Mouse (Mus musculus) brain, embryonic 14.5 days (tissue): ENCODE data around the gene Sept11.

Source experiments
- CTCF ChIP-seq: fragments of 200-500 bp; IDR thresholded peaks from 2 replicates; pipeline ENCODE4 v1.5.1; 2012; ENCODE audit warnings: inconsistent platforms, mild to moderate bottlenecking, moderate library complexity, borderline replicate concordance; ENCODE audit not compliant: insufficient read depth, insufficient read length; ENCODE audit errors: extremely low read depth
- POLR2A ChIP-seq: fragments of 200-500 bp; IDR thresholded peaks from 2 replicates; pipeline ENCODE4 v1.6.1; 2012; ENCODE audit warnings: mild to moderate bottlenecking, inconsistent platforms, borderline replicate concordance; ENCODE audit not compliant: poor library complexity, insufficient read depth, insufficient read length, severe bottlenecking; ENCODE audit errors: extremely low read depth

GRCm38 (mm10) chr5:93224549-93224948 lies 131.3 kb downstream of the Sept11 start:
- TF ChIP-seq CTCF (no peak), POLR2A (no peak)
